Mouse (Mus musculus) adrenal gland, postnatal 25 days (tissue): ENCODE data around the gene Marc1. TPM values are rescaled to one million over a fixed set of nuclear protein-coding genes. Genes with fewer than 3 reads are reported as not detected.
A peak's percentile ranks its signal among the peaks of the same experiment; 100 is the strongest.

Experiments used
- DNase-seq: peaks from one replicate; pipeline ENCODE4 v3.0.0; 2021; ENCODE audit warnings: mixed read lengths
- long read RNA-seq: library from polyadenylated mRNA; stranded (forward); transcript quantifications from one replicate; pipeline ENCODE4 v2.0.0, GENCODE M21; 2021
- total RNA-seq: library from RNA; stranded (reverse); gene quantifications from 2 replicates; pipeline ENCODE4 v1.2.3, GENCODE M21; 2021

The Marc1 gene
- 1.4 and 4.4 TPM in 2 replicates for total RNA-seq
- long read RNA-seq, transcript Marc1-201 (7 exons, 2,039 nt): major isoform, 375 of 392 reads
- long read RNA-seq, partial matches to known transcripts: 6 of 392 reads
- long read RNA-seq, other reads (novel, unspliced or antisense): 11 of 392 reads

DNA sequence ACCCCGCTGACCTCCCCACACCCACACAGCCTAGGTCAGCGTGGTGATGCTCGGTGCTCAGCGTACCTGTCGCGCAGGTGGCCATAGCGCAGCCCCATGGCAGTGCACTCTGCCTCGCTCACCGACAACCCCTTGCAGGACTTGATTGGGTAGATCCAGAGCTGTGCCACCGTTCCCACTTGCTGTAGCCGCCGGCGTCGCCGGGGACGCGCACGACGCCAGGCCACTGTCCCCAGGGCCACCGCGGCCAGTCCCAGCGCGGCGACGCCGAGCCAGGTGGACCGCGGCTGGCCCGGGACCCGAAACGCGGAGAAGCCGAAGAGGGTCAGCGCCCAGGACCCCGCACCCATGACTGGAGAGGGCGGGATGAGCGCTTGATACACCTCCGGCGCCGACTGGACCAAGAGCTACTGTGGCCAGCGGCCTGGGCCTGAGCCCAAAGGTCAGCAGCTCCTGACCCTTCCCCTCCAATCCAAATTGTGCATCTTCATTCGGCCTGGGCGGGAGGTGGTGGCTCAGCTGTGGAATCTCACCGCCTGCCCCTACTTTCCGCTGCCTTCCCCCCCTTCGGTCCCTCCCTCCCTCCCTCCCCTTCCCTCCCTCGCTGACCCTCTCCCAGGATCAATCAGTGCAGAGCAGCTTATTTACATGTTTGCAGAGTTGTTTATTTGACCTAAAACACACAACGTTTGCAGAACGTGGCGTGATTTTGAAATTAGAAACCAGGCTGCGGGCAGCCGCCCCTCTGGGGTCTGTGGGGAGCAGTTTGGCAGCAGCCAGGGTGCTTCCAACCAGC lies at the start of gene Marc1:
TSS of gene Marc1 (minus strand) at position 534 of the 796 bp plus-strand sequence.
- DNase-seq: no peak

DNA sequence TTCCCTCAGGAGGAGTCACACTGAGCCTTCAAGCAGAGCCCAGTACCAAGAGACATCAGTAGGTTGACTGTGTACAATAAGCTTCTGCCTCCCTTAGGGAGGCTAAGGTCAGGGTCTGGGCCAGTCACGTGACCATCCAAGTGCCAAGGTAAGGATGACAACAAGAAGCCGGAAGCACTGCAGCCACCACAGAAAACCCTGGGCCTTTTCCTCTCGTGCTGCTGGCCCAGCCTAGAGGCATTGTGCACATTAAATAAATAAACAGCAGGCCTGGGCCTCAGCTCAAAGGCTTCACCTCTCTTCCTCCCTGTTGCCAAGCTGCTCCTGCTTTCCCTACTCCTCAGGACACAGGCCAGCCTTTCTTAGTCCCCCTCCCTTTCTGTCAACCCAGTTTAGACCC lies 49.2 kb upstream of the Marc1 start:
- no peak for DNase-seq

DNA sequence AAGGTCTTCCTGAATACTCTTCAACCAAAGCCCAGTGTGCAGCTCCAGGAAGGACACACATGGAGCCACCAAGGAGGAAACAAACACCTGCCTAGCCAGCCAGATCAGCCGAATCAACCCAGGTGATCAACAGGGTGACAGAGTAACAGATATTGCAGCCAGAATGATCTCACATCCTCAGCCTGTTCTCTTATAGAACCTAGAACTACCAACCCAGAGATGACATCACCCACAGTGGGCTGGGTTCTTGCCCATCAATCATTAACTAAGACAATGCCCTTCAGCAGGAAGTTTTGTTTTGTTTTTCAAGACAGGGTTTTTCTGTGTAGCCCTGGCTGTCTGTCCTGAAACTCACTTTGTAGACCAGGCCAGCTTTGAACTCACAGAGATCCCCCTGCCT lies 47.1 kb upstream of the Marc1 start:
- no peak for DNase-seq

DNA sequence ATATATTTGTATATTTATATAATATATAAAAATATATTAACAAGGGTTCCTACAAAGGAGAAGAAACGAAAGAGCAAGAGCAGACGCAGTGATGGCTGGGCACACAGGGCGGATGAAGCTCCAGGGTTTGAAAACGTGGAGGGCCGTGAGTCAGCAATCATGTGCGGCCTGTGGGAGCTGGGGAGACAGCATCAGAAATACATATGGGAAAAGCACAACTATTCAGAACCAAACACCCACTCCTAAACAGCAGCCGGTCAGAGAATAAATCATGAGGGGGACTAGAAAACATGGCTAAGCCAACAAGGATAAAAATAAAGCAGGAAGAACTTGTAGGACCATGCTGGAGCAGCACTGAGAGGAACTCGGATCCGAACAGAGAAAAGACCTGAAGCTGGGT lies 46.1 kb upstream of the Marc1 start:
- no peak for DNase-seq

DNA sequence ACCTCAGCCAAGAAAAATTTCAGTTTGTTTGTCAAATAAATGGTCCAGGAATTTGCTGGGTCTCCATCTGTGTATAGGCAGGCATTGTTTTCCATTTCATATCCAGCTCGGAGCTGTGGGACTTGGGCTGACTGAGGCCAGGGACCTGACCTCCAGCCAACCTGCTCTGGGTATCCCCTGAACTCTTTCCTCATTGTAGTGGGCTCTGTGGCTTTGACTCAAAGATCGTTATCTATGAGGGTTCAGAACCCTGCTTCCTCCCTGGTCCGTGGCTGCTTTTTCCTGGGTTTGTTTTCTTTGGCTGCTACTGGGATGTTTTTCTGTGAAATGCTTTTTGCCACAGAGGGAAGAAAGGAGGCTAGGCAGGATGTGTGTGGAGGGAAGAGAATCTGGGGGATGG lies 42.8 kb upstream of the Marc1 start:
- no peak for DNase-seq

DNA sequence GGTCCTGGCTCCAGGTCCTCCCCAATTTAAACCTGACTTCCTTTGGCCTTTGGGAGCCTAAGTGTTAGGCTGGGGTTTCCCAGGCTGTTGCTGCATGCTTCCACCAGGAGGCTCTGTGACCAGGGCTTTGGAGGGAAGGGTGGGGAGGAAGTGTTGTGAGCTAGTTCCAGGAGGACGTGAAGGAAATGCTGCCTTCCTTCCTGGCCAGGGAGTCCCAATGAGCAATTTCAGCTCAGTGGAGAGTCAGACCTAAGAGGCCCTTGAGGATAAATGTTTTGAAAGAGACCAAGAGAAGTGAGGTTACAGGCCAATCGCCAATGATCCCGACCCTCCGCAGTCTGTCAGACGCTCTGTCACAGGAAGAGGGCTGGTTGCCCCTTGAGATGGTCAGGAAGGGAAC lies 42.2 kb upstream of the Marc1 start:
- peak; percentile 72 for DNase-seq

DNA sequence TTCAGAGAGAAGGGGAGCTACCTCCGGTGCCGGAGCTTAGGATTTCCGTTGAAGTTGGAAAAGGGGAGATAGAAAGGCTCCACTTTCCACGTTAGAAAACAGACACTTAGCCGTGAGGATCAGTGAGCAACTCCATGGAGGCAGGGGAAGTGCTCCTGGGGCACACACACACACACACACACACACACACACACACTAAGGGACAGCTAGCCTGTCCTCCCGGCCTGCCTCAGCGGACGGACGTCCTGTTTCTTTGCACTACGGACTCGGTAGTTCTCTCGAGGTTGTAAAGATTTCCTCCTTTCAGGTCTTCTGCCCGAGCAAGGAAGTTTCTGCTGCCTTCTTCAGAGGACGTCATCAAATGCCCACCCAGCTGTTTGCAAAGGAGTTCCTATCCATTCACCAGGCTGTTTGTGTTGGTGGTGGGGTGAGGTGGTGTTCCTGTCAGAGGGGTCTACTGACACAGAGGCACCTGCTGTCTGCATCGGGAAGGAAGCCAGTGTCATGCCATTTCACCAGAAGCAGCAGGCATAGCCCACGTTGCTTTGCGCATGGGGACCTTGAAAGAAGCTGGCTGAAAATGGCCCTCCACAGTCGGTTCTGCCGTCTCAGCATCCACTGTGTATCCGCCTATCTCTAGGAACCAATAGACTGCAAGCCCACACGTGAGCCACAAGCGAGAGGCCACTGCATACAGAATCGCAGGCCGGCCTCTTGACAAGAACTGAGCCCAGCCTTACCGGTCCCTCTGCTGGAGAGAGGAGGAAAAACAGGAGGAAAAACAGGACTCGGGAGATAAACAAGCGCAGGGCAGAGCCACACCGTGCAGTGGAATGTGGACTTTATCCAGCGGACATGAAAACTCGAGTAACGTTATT lies 40.9 kb upstream of the Marc1 start:
- peak; percentile 63 for DNase-seq

DNA sequence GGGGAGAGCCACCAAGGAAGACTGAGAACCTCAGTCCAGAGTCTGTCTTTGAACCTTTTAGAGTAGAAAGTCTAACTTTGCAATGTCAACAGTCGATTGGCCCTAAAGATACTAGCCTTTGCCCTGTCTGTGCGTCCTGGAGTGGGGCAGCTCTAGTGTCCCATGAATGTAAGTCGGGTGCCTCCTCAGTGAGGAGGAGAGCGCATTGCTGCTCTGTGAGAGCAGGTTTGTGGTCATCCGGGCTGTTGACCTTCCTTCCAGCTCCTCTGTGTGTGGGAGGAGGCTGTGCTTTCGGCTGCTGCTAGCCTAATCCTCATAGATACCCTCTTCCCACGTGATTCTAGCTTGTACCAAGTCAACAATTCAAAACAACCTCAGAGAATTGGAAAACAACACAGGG lies 40.1 kb upstream of the Marc1 start:
- no peak for DNase-seq

DNA sequence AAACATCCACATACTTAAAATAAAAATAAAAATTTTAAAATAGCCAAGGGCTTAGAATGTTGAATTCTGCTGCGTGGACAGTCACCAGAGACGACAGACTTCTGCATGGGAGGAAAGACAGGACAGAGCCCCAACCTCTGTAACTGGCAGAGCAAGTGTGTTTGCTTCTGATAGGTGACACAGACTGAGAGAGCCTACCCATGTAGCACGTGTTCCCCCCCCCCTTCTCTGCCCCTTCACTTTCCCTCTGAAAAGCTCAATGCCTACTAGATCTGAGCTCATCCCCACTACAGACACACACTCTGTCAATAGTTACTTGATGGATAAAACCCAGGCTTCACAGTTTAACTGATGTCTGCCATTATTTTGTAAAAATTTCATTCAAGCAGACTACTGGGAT lies 35.9 kb upstream of the Marc1 start:
- no peak for DNase-seq

DNA sequence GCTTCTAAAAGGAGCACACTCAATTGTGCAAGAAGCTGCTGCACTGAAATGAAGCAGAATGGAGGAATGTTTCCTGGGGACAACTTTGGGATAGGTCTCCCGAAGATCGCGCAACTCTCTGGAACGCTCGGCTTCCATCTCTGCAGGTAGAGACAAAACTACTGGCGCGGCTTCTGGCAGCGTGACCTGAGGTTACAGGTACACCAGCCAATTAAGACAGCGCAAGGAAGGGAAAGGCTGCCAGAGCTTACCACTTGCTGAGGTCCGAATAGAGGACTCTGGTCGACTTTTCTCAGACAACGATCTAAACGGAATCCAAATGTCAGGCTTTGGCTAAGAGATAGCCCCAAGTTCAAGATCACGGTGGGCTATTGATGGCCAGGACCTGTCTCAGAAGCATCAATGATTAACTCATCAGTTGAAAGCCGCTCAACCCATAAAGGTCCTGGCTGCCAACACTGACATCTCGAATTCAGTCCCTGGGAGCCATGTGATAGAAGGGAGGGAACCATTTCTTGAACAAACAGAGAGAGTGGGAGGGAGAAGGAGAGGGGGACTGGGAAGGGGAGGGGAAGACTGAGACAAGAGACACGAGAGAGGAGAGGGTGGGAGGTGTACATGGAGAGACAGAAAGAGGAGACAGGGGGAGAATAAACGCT lies 35.1 kb upstream of the Marc1 start, which contains the start of gene Marc2:
TSS of gene Marc2 (minus strand) at position 360 of the 659 bp plus-strand sequence.
- no peak for DNase-seq

DNA sequence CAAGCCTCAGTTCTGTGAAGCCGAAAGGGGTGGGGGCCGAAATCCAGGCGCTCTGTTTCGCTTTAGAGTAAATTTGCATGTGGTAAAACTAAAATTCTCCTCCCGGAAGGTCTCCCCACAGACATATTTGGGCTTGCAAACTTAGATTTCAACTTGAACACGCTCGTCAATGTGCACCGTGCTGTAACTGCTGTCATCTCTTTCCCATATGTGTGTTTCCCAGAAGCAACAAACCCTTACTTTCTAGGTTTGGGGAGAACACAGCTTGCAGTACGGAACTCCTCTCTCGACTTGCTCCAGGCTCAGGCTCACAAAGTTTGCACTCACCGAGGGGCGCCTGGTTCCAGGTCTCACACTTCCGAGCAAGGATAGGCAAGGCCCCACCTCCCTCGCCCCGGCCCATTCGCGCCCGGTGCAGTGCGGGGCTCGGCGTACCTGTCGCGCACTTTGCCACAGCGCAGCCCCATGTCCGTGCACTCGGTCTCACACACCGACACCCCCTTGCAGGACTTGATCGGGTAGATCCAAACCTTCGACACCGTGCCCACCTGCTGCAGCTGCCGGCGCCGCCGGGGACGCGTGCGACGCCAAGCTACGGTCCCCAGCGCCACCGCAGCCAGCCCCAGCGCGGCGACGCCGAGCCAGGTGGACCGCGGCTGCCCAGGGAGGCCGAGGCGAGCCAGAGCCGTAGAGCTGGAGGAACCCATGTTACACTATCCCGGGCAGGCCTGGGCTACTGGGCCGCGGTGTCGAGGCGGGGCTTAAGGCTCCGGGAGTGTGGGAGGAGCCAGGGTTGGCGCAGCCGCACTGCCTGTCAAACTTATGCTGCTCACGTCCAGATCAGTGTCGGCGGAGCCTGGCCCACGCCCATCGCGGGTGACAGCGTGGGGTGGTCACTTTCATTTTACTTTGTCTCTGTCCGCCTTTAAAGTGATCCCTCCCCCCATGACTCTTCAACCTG lies 34.3 kb upstream of the Marc1 start:
- peak; percentile 94 for DNase-seq

DNA sequence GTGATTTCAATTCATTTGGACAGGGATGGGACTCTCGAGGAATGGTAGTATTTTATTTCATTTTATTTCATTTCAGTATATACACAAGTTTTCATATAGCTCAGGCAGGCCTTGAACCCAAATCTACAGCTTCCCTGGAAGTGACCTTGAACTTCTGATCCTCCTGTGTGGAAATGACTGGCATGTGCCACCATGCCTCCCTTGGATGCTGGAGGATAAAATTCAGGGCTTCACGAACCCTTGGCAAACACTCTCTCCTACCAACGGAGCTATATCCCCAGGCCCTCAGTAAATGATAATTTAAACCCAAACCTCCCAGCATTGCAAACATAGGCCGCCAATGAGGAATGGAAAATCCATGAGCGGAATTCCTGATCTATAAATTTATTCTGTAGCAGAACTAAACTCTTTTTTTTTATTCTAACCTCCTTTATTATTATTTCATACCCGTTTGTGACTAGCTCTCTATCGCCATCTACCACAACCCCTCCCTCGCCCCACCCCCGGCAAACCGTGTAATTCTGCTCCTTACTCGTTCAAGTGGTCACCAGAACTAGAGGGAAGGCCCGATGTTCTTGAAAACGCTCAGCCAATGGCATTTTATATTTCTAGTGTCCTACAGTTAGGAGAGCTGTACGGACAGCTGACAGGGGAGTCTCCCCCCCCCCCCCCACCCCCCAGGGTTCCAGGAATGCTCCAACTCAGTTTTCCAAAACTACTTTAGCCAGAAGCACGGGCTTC lies 33.4 kb upstream of the Marc1 start:
- peak; percentile 51 for DNase-seq

DNA sequence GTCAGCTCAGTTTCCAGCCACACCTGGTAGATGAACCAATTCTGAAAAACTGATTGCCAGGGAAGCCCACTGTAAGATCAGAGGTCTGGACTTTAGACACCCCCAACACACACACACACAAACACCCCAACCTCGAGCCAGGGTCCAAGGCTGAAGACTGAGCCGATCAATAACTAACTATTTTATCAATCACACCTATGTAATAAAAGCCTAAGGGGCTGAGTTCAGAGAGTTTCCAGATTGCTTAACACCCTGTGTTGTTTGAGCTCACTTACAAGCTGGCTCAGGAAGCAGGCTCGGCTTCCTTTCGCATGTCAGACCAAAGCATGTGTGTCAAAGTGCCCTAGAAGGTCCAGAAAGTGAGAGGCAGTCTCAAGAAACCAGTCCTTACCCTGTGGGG lies 26.5 kb upstream of the Marc1 start:
- no peak for DNase-seq

DNA sequence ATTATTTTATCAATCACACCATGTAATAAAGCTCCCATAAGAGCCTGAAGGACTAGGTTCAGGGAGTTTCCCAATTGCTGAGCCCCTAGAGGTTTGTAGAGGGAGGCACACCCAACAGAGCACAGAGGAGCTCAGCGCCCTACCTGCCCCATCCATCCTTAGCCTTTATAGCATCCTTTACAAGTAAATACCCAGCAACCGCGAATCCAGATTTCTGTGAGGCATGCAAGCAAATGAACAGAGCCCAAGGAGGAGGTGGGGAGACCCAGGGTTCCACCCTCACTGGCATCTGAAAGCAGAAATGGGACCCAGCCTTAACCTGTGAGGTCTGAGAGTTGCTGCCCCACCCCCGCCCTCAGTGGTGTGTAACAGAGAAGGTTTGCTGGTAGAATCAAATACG lies 25.2 kb upstream of the Marc1 start:
- DNase-seq: no peak

DNA sequence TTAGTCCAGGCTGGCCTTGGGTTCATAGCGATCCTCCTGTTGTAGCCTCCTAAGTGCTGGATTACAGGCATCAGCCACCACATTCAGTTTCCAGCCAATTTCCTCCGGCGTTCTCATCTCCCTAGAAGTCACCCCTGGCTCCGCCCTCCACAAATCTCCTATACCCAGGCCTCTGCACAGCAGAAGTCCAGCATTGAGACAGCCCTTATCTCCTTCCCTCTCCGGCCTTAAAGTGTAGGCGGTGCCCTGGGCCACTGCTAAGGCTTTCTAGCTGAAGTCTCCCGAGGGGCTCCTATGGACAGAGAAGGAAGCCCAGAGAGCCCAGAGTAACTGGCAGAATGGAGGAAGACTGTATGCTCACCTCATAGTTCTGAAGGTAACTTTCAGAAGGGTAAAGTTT lies 22.4 kb upstream of the Marc1 start:
- no peak for DNase-seq

DNA sequence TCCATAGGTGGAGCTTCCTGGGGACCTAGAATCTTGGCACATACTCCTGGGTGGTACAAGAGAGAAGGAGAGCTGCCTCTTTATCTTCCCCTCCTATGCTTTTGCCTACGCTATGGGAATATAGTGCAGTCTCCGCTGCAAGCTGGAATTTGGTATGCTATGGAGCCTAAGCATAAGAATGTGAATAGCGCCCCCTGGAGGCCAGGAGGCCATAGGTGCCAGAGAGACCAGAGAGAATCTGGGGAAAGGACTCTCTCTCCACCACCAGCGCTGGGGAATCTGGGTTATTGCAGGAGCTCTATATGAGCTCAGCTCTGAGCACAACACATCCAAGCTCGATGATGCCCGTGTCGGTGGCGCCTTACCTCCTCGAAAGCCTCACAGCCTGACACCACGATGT lies 21.1 kb upstream of the Marc1 start:
- no peak for DNase-seq

DNA sequence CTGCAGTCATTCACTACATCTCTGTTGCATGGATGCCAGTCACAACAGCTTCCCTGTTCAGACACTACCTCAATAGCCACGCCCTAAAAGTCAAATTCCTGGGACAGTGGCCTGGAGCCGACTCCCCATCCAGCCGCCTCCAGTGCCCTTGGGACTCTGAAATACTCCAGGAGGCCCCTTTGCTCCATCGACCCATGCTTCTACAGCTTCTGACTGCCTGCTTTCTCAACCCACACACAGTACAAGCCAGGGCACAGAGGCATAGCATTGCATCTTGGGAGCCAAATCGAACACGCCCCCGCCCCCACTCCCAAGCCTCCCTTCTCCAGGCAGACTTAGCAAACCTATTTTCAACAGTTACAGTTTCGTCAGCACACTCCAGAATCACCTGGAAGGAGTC lies 18.8 kb upstream of the Marc1 start:
- no peak for DNase-seq

DNA sequence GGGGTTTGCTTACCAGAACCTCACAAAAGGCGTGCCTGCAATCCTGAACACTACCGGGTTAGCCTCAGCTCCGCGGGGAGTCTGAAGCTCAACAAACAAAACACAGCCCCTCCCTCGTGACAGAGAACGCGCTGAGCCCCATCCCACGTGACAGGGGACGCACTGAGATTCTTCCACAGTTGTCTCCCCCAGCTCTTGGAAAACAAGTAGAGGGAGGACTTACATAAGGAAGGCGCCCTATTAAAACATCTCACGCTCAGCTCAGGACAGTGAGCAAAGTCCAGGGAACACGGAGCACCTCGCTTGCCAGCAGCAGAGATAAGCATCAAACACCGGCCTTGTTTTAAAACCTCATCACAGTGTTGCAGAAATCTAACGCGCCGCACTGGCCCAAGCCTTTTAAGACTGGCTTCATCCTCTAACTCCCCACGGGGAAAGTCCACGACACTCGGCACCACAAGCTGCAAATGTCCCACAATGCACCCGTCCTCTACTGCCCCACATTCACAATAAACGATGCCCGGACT lies 16.1 kb upstream of the Marc1 start:
- DNase-seq: no peak

DNA sequence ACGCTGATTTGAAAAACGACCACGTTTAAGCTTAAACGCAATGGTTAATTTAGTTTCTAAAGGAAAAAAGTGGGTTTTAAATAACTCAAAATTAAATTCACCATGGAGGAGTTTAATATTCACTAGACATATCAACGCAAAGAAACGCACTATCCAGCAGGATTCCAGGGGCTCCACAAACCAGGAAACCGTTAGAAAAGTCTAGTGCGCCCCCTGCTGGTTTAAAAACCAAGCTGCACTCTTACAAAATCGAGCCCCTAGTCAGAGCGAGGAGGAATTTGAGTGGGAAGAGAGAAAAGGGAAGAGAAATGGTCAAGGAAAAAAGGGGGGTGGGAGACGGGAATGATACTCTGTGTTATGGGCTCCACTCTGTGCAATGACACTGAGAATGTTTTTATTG lies 14.0 kb upstream of the Marc1 start:
- peak; percentile 37 for DNase-seq

DNA sequence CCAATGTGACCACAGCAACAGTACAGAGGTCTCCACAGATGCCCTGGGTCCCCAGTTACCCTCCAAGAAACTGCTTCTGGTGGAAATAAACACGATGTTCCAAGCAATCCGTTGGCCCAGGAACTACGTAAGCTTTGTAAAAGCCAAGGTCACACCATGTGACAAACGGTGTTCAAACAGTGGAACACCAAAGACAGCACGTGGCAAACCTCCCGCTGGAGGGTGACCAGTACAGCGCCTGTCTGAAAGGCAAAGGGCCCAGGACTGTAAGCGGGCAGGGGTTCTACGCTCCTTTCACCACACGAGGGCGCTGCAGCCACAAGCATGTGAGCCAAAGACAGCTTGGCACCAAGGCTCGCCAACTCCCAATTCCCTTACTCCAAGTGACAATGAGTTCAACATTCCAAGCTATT lies 13.3 kb upstream of the Marc1 start:
- peak; percentile 95 for DNase-seq
